Mouse (Mus musculus) kidney, postnatal 0 days (tissue): ENCODE data around the gene Itpr1. TPM values are rescaled to one million over a fixed set of nuclear protein-coding genes. Genes with fewer than 3 reads are reported as not detected.

Source experiments
- ATAC-seq: fragments of 200-750 bp; cut with Nextera tagmentation; replicated peaks from 2 replicates; pipeline ENCODE4 v1.8.0; 2017; ENCODE audit warnings: low read depth, moderate number of reproducible peaks, moderate TSS enrichment, moderate library complexity; ENCODE audit not compliant: low FRiP score
- DNase-seq: peaks from one replicate; pipeline ENCODE4 v3.0.0-alpha.2; 2016; ENCODE audit warnings: low spot score
- H3K27ac ChIP-seq: fragments of 300-500 bp; sonication (generic); 2 replicates; pipeline ENCODE4 v1.5.1; 2014; ENCODE audit warnings: mild to moderate bottlenecking
- H3K27me3 ChIP-seq: fragments of 300-500 bp; sonication (generic); 2 replicates; pipeline ENCODE4 v1.6.1; 2014; ENCODE audit warnings: low read length, mixed read lengths; ENCODE audit not compliant: insufficient read depth
- H3K36me3 ChIP-seq: fragments of 300-500 bp; sonication (generic); 2 replicates; pipeline ENCODE4 v1.6.1; 2014; ENCODE audit warnings: low read length, mixed read lengths; ENCODE audit not compliant: insufficient read depth
- H3K4me1 ChIP-seq: fragments of 300-500 bp; sonication (generic); replicated peaks from 2 replicates; pipeline ENCODE4 v1.6.1; 2014; ENCODE audit warnings: antibody characterized with exemption, low read length, mixed read lengths; ENCODE audit not compliant: insufficient read depth
- H3K4me2 ChIP-seq: fragments of 300-500 bp; sonication (generic); 2 replicates; pipeline ENCODE4 v1.6.1; 2014; ENCODE audit warnings: mild to moderate bottlenecking, low read length, moderate library complexity, mixed read lengths
- H3K4me3 ChIP-seq: fragments of 300-500 bp; sonication (generic); replicated peaks from 2 replicates; pipeline ENCODE4 v1.5.1; 2014; ENCODE audit warnings: low read depth, low read length
- H3K9ac ChIP-seq: fragments of 300-500 bp; sonication (generic); 2 replicates; pipeline ENCODE4 v1.6.1; 2014; ENCODE audit warnings: low read depth, low read length
- H3K9me3 ChIP-seq: fragments of 300-500 bp; sonication (generic); replicated peaks from 2 replicates; pipeline ENCODE4 v1.6.1; 2016; ENCODE audit warnings: low read length, inconsistent platforms, mixed read lengths
- CTCF ChIP-seq: IDR thresholded peaks from 2 replicates; pipeline ENCODE4 v1.5.1; 2016; ENCODE audit warnings: antibody characterized with exemption, low read depth, mild to moderate bottlenecking, moderate library complexity
- WGBS: fragments of 180-500 bp; shearing (Covaris S2); extraction: QIAGEN DNeasy Blood & Tissue Kit; methylation state at CpG from one replicate; pipeline ENCODE4 v1.1.7; 2014; 5-methylcytosine and 5-hydroxymethylcytosine counted together
- polyA plus RNA-seq: library from polyadenylated mRNA; unstranded; fragments of >200 nt; fragmentation: Nextera tagmentation; extraction: Ambion mirVana; gene quantifications from 2 replicates; pipeline ENCODE4 v1.2.1, GENCODE M21; 2015

The Itpr1 gene
- polyA plus RNA-seq, 1 experiment from 2014 or later = 21.2 TPM

DNA sequence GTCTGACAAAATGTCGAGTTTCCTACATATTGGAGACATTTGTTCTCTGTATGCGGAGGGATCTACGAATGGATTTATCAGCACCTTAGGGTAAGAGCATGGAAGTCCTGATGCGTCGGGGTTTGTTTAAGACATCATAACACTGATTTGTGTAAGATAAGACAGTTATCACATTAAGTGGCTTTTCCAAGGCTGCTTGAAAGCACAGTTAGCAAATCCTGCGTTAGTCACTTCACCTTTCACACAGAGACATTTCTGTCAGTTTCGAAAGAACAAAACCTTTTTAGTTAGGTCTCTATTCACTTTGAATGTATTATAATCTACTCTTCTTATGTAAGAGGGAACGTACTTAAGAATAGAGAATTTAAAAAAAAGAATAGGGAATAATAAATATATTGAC is 24.1 kb downstream of the Itpr1 start:
- H3K4me2 ChIP-seq = no peak overlapping the region
- H3K9me3 ChIP-seq = no peaks in the 10 kb centered on the region
- peak overlapping the region; percentile 86; the same call in 1 of the 2 replicates for H3K27ac ChIP-seq
- no peak for TF ChIP-seq CTCF
- H3K4me1 ChIP-seq = peaks cover 32% of the 10 kb centered on the region
- WGBS = 82% methylated on average over 8 of the region's 8 CpGs
- no peak for ATAC-seq
- DNase-seq = no peak
- H3K9ac ChIP-seq = no peak overlapping the region
- no peak overlapping the region for H3K4me3 ChIP-seq
- H3K36me3 ChIP-seq = no peaks in the 10 kb centered on the region; the same call in 1 of the 2 replicates
- no peaks in the 10 kb centered on the region for H3K27me3 ChIP-seq

DNA sequence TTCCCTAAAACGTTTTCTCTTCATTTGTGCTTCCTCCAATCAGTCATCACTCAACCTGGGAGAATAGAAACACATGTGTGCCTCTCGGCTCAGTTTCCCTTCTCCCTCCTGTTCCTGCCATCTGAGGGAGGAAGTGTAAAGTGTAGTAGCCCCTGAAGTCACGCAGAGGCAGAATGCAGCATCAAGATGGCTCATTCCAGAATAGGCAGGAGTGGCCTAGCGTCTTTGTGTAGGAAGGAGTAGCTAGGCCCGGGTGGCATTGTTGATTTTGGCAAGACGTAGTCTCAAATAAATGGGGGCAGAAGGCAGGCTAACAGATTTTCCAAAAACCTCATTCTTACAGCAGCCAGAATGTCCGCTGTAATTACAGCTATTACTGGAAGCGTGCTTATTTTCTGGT is 24.7 kb downstream of the Itpr1 start:
- Histone ChIP-seq H3K4me2 (no peak overlapping the region), H3K36me3 (no peaks in the 10 kb centered on the region; the same call in 1 of the 2 replicates), H3K9ac (no peak overlapping the region), H3K9me3 (no peaks in the 10 kb centered on the region), H3K27ac (no peak overlapping the region), H3K27me3 (no peaks in the 10 kb centered on the region), H3K4me3 (no peak overlapping the region), H3K4me1 (peaks cover 28% of the 10 kb centered on the region)
- 49% methylated on average over 8 of the region's 8 CpGs for WGBS
- DNase-seq (no peak), ATAC-seq (no peak)
- no peak for TF ChIP-seq CTCF

DNA sequence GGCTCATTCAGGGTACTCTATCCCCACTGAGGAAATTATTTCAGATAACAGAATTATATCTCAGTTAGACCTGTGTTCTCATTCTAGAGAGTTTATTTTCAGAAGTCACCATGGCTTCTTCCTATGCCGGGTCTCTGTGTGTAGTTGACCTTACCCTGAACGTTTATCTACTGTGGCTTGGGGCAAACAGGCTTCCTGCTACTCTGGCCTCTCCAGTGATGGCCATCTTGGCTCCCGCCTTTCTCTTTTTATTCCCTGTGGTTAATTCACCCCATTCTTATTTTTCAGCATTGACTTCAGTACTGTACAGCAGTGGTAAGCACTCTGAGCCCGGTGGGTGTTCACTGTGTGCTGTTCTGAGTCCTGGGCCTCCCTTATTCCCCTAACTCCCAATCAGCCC is 25.1 kb downstream of the Itpr1 start:
- Histone ChIP-seq H3K4me2 (no peak overlapping the region), H3K9me3 (no peaks in the 10 kb centered on the region), H3K27ac (no peak overlapping the region), H3K27me3 (no peaks in the 10 kb centered on the region), H3K4me1 (peaks cover 24% of the 10 kb centered on the region), H3K9ac (no peak overlapping the region), H3K36me3 (peaks cover 2% of the 10 kb centered on the region; the same call in 1 of the 2 replicates), H3K4me3 (no peak overlapping the region)
- 67% methylated on average over 4 of the region's 4 CpGs for WGBS
- no peak for TF ChIP-seq CTCF
- no peak for DNase-seq
- ATAC-seq = no peak

DNA sequence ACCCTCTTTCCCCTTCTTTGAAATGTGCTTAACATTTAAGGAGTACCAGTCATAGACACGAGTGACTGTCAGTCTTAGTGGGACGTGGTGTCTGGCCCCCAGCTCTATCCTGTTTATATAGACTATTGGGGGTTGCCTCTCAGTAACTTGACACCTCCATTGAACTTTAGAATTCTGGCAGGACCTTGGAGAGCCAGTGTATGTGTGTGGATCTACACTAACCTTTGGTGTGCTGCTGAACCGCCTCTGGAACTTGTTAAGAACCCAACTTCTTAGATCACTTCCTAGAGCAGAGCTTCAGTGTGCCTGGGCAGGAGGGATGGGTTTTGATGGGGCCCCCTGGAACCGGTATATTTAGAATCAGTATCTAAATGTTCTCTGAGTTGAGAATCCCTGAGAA is 26.2 kb downstream of the Itpr1 start:
- H3K27ac ChIP-seq = no peak overlapping the region
- TF ChIP-seq CTCF = no peak

DNA sequence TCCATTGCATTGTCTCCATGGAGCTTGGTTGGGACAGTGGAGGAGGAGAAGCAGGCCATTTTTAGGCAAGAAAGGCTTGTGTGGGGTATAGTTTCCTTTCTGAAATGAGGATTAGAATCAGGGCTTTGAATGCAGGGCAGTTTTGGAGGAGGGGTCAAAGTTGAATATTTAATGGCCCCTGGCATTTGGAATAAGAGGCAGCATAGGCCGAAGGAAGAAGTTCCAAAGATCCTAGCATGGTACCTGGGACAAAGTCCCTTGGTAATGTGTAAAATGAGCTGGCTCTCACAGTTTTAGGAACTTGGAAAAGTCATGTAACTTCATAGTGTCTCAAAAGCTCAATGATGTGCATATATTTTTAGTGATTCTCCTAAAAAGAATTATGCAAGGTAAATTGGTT is 27.1 kb downstream of the Itpr1 start:
- Histone ChIP-seq H3K27me3 (no peaks in the 10 kb centered on the region), H3K27ac (no peak overlapping the region), H3K36me3 (peaks cover 3% of the 10 kb centered on the region; the same call in 1 of the 2 replicates), H3K4me3 (no peak overlapping the region), H3K9me3 (no peaks in the 10 kb centered on the region), H3K9ac (no peak overlapping the region), H3K4me2 (no peak overlapping the region), H3K4me1 (peaks cover 10% of the 10 kb centered on the region)
- no peak for ATAC-seq
- 85% methylated on average over 1 of the region's 1 CpGs for WGBS
- no peak for TF ChIP-seq CTCF
- DNase-seq = no peak

More for the DNA sequence above, 26.2 kb downstream of the Itpr1 start:
- no peaks in the 10 kb centered on the region for H3K9me3 ChIP-seq
- no peak overlapping the region for H3K9ac ChIP-seq
- ATAC-seq (no peak), DNase-seq (no peak)
- H3K36me3 ChIP-seq = peaks cover 3% of the 10 kb centered on the region; the same call in 1 of the 2 replicates
- H3K4me1 ChIP-seq = peaks cover 18% of the 10 kb centered on the region
- H3K4me3 ChIP-seq = no peak overlapping the region
- 41% methylated on average over 4 of the region's 4 CpGs for WGBS
- H3K4me2 ChIP-seq = no peak overlapping the region
- no peaks in the 10 kb centered on the region for H3K27me3 ChIP-seq

DNA sequence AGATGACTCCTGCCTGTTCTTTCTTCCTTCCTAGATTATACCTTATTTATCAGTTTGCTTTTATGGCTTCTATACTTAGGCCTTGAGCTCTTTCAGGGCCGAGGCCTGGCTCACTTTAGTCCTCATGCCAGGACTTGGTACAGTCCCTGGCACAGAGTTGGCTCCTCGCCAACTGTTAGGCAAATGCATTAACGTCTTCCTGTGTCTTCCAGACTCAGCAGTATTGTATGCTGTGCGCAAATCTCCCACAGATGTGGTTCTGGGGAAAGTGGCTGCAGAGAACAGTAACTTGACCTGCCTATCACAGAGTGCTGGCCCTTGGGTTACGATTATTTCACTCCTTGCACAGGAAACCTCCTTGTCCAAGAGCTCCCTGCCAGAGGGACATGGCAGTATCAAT is 27.9 kb downstream of the Itpr1 start:
- ATAC-seq = no peak; the same call in 1 of the 2 replicates
- whole genome bisulfite sequencing = 52% methylated on average over 5 of the region's 5 CpGs
- TF ChIP-seq CTCF = no peak

DNA sequence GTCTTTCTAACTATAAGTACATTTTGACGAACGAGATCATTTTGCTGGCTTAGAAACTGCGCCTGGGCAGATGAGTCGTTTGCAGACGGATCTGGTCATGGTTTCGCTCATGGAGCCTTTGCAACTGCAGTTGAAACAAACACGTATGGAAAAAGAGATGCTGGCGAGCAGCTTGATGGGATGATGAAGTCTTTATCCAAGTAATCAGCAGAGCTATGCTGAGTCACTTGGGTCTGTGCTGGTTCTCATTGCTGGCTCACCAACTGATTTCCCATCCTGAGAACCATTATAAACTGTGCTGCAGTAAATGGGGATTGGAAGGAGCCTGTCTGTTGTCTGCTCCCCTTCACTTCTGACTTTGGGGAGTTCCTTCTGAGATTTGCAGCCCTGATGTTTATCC is 31.7 kb downstream of the Itpr1 start:
- ATAC-seq (no peak), DNase-seq (no peak)
- H3K9ac ChIP-seq = no peak overlapping the region
- no peak overlapping the region for H3K4me2 ChIP-seq
- no peaks in the 10 kb centered on the region for H3K27me3 ChIP-seq
- no peak for TF ChIP-seq CTCF
- WGBS = 88% methylated on average over 8 of the region's 8 CpGs
- H3K4me3 ChIP-seq = no peak overlapping the region
- peaks cover 3% of the 10 kb centered on the region; the same call in 1 of the 2 replicates for H3K36me3 ChIP-seq
- no peaks in the 10 kb centered on the region for H3K9me3 ChIP-seq
- peaks cover 13% of the 10 kb centered on the region for H3K4me1 ChIP-seq
- H3K27ac ChIP-seq = no peak overlapping the region

More for the DNA sequence above, 27.9 kb downstream of the Itpr1 start:
- no peaks in the 10 kb centered on the region for H3K27me3 ChIP-seq
- peaks cover 3% of the 10 kb centered on the region; the same call in 1 of the 2 replicates for H3K36me3 ChIP-seq
- H3K9ac ChIP-seq = no peak overlapping the region
- no peak overlapping the region for H3K27ac ChIP-seq
- no peak overlapping the region for H3K4me3 ChIP-seq
- H3K4me1 ChIP-seq = peaks cover 10% of the 10 kb centered on the region
- no peak for DNase-seq
- H3K9me3 ChIP-seq = no peaks in the 10 kb centered on the region
- no peak overlapping the region for H3K4me2 ChIP-seq
